Mouse (Mus musculus): ENCODE data around the gene Sox5. TPM values are rescaled to one million over a fixed set of nuclear protein-coding genes. Genes with fewer than 3 reads are reported as not detected.
"Not testable (repeated sequence)": the region's sequence is repeated elsewhere in the genome, so short reads cannot be mapped to it uniquely, and the experiment has no call there.

The Sox5 gene
- total RNA-seq, 1 experiment from 2014 or later, result 1.6 TPM

- ATAC-seq (replicated peaks in 1 of 2; ENCODE audit: insufficient read depth in 1 of 2, low FRiP score in 2 of 2, low TSS enrichment in 1 of 2, low read depth in 1 of 2, poor library complexity in 2 of 2, severe bottlenecking in 2 of 2), result no peak
These were observed 598.7 kb downstream of the Sox5 start for GRCm38 (mm10) chr6:144183087-144183486.

GRCm38 (mm10) chr6:144182429-144182828, 599.3 kb downstream of the Sox5 start:
- ATAC-seq (replicated peaks in 1 of 2; ENCODE audit: insufficient read depth in 1 of 2, low FRiP score in 2 of 2, low TSS enrichment in 1 of 2, low read depth in 1 of 2, poor library complexity in 2 of 2, severe bottlenecking in 2 of 2), result not testable (repeated sequence)

- ATAC-seq (replicated peaks in 1 of 2; ENCODE audit: insufficient read depth in 1 of 2, low FRiP score in 2 of 2, low TSS enrichment in 1 of 2, low read depth in 1 of 2, poor library complexity in 2 of 2, severe bottlenecking in 2 of 2), result no peak
These were observed 600.5 kb downstream of the Sox5 start for GRCm38 (mm10) chr6:144181083-144181866.

DNA sequence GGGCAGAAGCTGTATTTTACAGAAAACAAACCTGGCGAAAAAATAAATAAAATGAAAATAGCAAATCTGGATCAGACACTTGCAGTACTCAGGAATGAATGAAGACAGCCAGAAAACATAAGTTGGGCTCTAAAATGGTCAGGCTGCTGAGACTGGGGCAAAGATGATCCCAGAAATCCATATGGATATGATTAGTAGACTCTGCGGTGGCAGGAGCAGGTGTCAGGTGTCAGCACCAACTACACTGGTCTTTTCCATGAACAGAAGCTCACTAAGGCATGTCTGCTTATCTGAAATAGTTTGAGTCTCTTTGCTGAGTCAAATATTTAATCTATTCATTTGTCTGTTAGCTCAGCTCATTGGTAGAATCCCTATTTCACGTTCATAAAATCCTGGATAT, 602.7 kb downstream of the Sox5 start:
- no peak for ATAC-seq (replicated peaks in 1 of 2; ENCODE audit: insufficient read depth in 1 of 2, low FRiP score in 2 of 2, low TSS enrichment in 1 of 2, low read depth in 1 of 2, poor library complexity in 2 of 2, severe bottlenecking in 2 of 2)

- no peak for ATAC-seq (replicated peaks in 1 of 2; ENCODE audit: insufficient read depth in 1 of 2, low FRiP score in 2 of 2, low TSS enrichment in 1 of 2, low read depth in 1 of 2, poor library complexity in 2 of 2, severe bottlenecking in 2 of 2)
These were observed 605.1 kb downstream of the Sox5 start for GRCm38 (mm10) chr6:144176674-144177073.

- ATAC-seq (replicated peaks in 1 of 2; ENCODE audit: insufficient read depth in 1 of 2, low FRiP score in 2 of 2, low TSS enrichment in 1 of 2, low read depth in 1 of 2, poor library complexity in 2 of 2, severe bottlenecking in 2 of 2), result no peak
These were observed 606.2 kb downstream of the Sox5 start for GRCm38 (mm10) chr6:144175590-144175989.

- ATAC-seq (replicated peaks in 1 of 2; ENCODE audit: insufficient read depth in 1 of 2, low FRiP score in 2 of 2, low TSS enrichment in 1 of 2, low read depth in 1 of 2, poor library complexity in 2 of 2, severe bottlenecking in 2 of 2), result no peak
These were observed 611.2 kb downstream of the Sox5 start for GRCm38 (mm10) chr6:144170541-144170940.

DNA sequence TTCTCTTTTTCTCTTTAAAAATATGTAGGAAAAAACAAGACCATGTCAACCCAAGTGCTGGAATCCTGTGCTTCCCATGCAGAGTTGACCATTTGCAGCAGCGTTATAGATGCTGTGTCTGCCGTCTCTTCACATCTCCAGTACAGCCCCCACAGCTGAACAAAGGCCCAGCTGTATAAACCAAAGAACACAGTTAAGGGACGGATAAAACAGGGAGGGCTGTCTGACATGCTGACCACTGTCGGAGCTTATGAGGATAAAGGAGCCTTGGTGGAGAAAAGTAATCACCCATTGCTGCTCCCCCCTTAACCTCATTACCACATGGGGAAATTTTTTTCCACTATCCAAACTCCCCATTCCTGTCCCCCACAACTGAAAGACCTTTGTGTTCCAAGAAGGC, 612.0 kb downstream of the Sox5 start:
- no peak for ATAC-seq (replicated peaks in 1 of 2; ENCODE audit: insufficient read depth in 1 of 2, low FRiP score in 2 of 2, low TSS enrichment in 1 of 2, low read depth in 1 of 2, poor library complexity in 2 of 2, severe bottlenecking in 2 of 2)

- ATAC-seq (replicated peaks in 1 of 2; ENCODE audit: insufficient read depth in 1 of 2, low FRiP score in 2 of 2, low TSS enrichment in 1 of 2, low read depth in 1 of 2, poor library complexity in 2 of 2, severe bottlenecking in 2 of 2), result no peak
These were observed 612.9 kb downstream of the Sox5 start for GRCm38 (mm10) chr6:144168696-144169476.

GRCm38 (mm10) chr6:144167058-144167457, 614.7 kb downstream of the Sox5 start:
- ATAC-seq (replicated peaks in 1 of 2; ENCODE audit: insufficient read depth in 1 of 2, low FRiP score in 2 of 2, low TSS enrichment in 1 of 2, low read depth in 1 of 2, poor library complexity in 2 of 2, severe bottlenecking in 2 of 2), result no peak

DNA sequence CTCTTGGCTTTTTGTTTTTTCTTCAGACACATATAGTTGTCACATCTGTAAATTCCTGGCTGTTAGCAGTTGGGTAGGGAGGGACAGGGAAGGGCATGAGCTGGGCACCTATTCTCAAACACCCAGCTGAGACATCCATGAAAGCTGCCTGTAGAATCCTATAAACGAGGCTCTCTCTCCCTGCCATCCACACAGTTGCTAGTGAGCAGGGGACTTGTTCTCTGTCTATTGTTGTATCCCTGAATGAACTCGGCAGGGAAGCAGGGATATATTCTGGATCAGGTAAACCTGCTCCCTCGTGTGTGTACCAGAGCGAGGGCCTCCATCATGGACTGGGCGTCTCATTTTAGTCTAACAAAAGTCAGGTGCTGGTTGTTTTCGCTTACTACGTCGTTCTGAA, 615.1 kb downstream of the Sox5 start:
- no peak for ATAC-seq (replicated peaks in 1 of 2; ENCODE audit: insufficient read depth in 1 of 2, low FRiP score in 2 of 2, low TSS enrichment in 1 of 2, low read depth in 1 of 2, poor library complexity in 2 of 2, severe bottlenecking in 2 of 2)

GRCm38 (mm10) chr6:144166104-144166503, 615.7 kb downstream of the Sox5 start:
- ATAC-seq (replicated peaks in 1 of 2; ENCODE audit: insufficient read depth in 1 of 2, low FRiP score in 2 of 2, low TSS enrichment in 1 of 2, low read depth in 1 of 2, poor library complexity in 2 of 2, severe bottlenecking in 2 of 2), result no peak

DNA sequence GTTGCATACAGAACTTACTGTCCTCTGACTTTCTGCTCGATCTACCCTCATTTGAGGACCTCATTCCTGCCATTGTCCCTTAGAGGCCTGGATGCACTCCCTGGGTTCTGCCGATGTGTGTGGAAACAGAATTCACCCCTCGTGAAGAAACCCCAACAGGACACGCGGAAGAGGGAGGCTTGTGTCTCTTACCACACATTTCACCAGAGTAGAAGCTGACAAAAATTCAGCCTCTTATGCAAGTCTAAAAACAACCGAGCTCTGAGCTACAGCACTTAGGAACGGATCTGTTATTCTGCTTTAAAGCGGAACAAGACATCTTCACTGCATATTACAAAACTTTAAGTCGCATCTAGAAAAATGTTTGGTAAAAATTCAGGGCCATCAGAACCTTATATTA, 618.3 kb downstream of the Sox5 start:
- ATAC-seq (replicated peaks in 1 of 2; ENCODE audit: insufficient read depth in 1 of 2, low FRiP score in 2 of 2, low TSS enrichment in 1 of 2, low read depth in 1 of 2, poor library complexity in 2 of 2, severe bottlenecking in 2 of 2), result no peak

DNA sequence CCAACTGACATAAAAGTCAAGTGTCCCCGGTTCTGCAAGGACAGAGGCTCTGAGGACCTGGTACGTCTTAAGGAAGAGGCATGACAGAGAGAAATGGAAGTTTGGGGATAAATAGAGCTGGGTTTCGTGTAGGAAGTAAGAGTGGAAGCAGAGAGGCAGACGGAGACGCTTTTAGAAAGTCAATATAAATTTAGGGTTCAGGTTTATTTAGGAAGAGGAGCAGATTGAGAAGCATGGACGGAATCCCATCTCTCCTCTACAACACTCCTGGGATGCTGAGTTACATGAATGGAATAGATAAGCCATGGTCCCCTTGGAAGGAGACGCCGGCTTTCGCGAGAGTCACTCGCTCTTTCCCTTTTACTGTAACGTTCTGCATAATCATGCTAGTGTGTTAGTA, 623.1 kb downstream of the Sox5 start:
- no peak for ATAC-seq (replicated peaks in 1 of 2; ENCODE audit: insufficient read depth in 1 of 2, low FRiP score in 2 of 2, low TSS enrichment in 1 of 2, low read depth in 1 of 2, poor library complexity in 2 of 2, severe bottlenecking in 2 of 2)

- no peak for ATAC-seq (replicated peaks in 1 of 2; ENCODE audit: insufficient read depth in 1 of 2, low FRiP score in 2 of 2, low TSS enrichment in 1 of 2, low read depth in 1 of 2, poor library complexity in 2 of 2, severe bottlenecking in 2 of 2)
These were observed 626.8 kb downstream of the Sox5 start for GRCm38 (mm10) chr6:144154892-144155424.

GRCm38 (mm10) chr6:144151957-144152356, 629.8 kb downstream of the Sox5 start:
- ATAC-seq (replicated peaks in 1 of 2; ENCODE audit: insufficient read depth in 1 of 2, low FRiP score in 2 of 2, low TSS enrichment in 1 of 2, low read depth in 1 of 2, poor library complexity in 2 of 2, severe bottlenecking in 2 of 2), result no peak

GRCm38 (mm10) chr6:144151075-144151474, 630.7 kb downstream of the Sox5 start:
- no peak for ATAC-seq (replicated peaks in 1 of 2; ENCODE audit: insufficient read depth in 1 of 2, low FRiP score in 2 of 2, low TSS enrichment in 1 of 2, low read depth in 1 of 2, poor library complexity in 2 of 2, severe bottlenecking in 2 of 2)

DNA sequence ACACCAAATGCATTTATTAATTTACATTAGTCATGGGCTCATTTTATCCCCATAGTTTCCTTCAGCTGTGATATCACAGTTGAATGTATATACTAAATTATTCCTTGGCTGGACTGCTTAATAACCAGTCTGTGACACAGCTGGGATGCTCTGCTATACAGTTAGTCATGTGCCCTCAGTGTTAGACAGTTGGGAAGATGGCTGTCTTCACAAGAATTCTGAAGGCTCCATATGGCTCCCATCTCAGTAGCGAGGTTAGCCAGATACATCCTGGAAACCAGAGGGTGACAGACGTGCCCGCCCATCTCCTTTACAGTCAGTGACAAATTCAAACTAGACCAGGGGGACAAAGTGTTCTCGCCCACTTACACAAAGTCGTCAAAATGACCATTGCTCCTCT, 644.4 kb downstream of the Sox5 start:
- ATAC-seq (replicated peaks in 1 of 2; ENCODE audit: insufficient read depth in 1 of 2, low FRiP score in 2 of 2, low TSS enrichment in 1 of 2, low read depth in 1 of 2, poor library complexity in 2 of 2, severe bottlenecking in 2 of 2), result no peak

Measured in hematopoietic stem cell, adult 5-6 weeks (primary cell).